Mouse (Mus musculus) left cerebral cortex, postnatal 4 days (tissue): ENCODE data around the gene Cul7. TPM values are rescaled to one million over a fixed set of nuclear protein-coding genes. Genes with fewer than 3 reads are reported as not detected.

Experiments used
- DNase-seq: peaks from one replicate; pipeline ENCODE4 v3.0.0-alpha.2; 2022
- intact Hi-C: fragments of 180-260 bp; cut with DNase I; formaldehyde crosslinking; loops from one replicate; pipeline ENCODE4 v1.15.1; 2025
- total RNA-seq, 2 experiments: library from RNA; stranded (reverse); gene quantifications; 2 replicates each; pipeline ENCODE4 v1.2.3; 2021

Cul7 gene
- 10 to 100 TPM; 64.7 to 71.0 TPM for total RNA-seq

- DNase-seq: peak; percentile 97
- intact Hi-C loops: no loop called here
Measured at GRCm38 (mm10) chr17:46650232-46651031, at the start of gene Cul7. Cul7 (plus strand) TSS chr17:46650337.

GRCm38 (mm10) chr17:46600569-46600968, 49.6 kb upstream of the Cul7 start:
- intact Hi-C loops: no loop called here
- DNase-seq: no peak

- intact Hi-C loops: no loop called here
- DNase-seq: no peak
Measured at GRCm38 (mm10) chr17:46602212-46602611, 47.9 kb upstream of the Cul7 start.

GRCm38 (mm10) chr17:46603229-46603628, 46.9 kb upstream of the Cul7 start:
- intact Hi-C loops: no loop called here
- no peak for DNase-seq

- intact Hi-C loops: no loop called here
- no peak for DNase-seq
Measured at GRCm38 (mm10) chr17:46605126-46605525, 45.0 kb upstream of the Cul7 start.

- no peak for DNase-seq
- intact Hi-C loops: no loop called here
Measured at GRCm38 (mm10) chr17:46605987-46606386, 44.1 kb upstream of the Cul7 start.

- no peak for DNase-seq
- intact Hi-C loops: no loop called here
Measured at GRCm38 (mm10) chr17:46609721-46610514, 40.2 kb upstream of the Cul7 start.

GRCm38 (mm10) chr17:46611316-46611715, 38.8 kb upstream of the Cul7 start:
- no peak for DNase-seq
- intact Hi-C loops: no loop called here

GRCm38 (mm10) chr17:46612189-46612588, 37.9 kb upstream of the Cul7 start:
- intact Hi-C loops: no loop called here
- no peak for DNase-seq

- intact Hi-C loops: no loop called here
- no peak for DNase-seq
Measured at GRCm38 (mm10) chr17:46612820-46613219, 37.3 kb upstream of the Cul7 start.

- intact Hi-C loops: no loop called here
- no peak for DNase-seq
Measured at GRCm38 (mm10) chr17:46613229-46613628, 36.9 kb upstream of the Cul7 start.

- intact Hi-C loops: no loop called here
- DNase-seq: no peak
Measured at GRCm38 (mm10) chr17:46617799-46618198, 32.3 kb upstream of the Cul7 start.

- intact Hi-C loops: no loop called here
- no peak for DNase-seq
Measured at GRCm38 (mm10) chr17:46618394-46618768, 31.8 kb upstream of the Cul7 start.

GRCm38 (mm10) chr17:46618769-46619682, 31.1 kb upstream of the Cul7 start:
- no peak for DNase-seq
- intact Hi-C loops: no loop called here

GRCm38 (mm10) chr17:46619683-46620357, 30.3 kb upstream of the Cul7 start:
- DNase-seq: no peak
- intact Hi-C loops: no loop called here

- DNase-seq: peak; percentile 58
- intact Hi-C loops: no loop called here
Measured at GRCm38 (mm10) chr17:46621324-46621723, 28.8 kb upstream of the Cul7 start.

- DNase-seq: no peak
Measured at GRCm38 (mm10) chr17:46622269-46622668, 27.9 kb upstream of the Cul7 start.

GRCm38 (mm10) chr17:46623819-46624557, 26.1 kb upstream of the Cul7 start:
- DNase-seq: peak; percentile 17
- intact Hi-C loops: no loop called here

More at GRCm38 (mm10) chr17:46622269-46622668, 27.9 kb upstream of the Cul7 start:
- intact Hi-C loops: no loop called here

- DNase-seq: no peak
- intact Hi-C loops: no loop called here
Measured at GRCm38 (mm10) chr17:46624598-46624997, 25.5 kb upstream of the Cul7 start.

GRCm38 (mm10) chr17:46627409-46627808, 22.7 kb upstream of the Cul7 start:
- intact Hi-C loops: no loop called here
- no peak for DNase-seq
